Mouse (Mus musculus) thymus, adult 2 months (tissue): ENCODE measurements at regions not wholly inside any gene's neighbourhood (a gene's known extent, or its start where the extent isn't known, plus 50 kb on each side); places are given as distances from the start of the nearest gene placed in this dataset.

Experiments
- CTCF ChIP-seq: fragments of 200-500 bp; IDR thresholded peaks from 2 replicates; pipeline ENCODE4 v1.5.1; 2012; ENCODE audit warnings: mild to moderate bottlenecking, control low read depth, low read length, moderate library complexity, borderline replicate concordance; ENCODE audit not compliant: control insufficient read depth, poor library complexity, insufficient read depth; ENCODE audit errors: extremely low read depth
- POLR2A ChIP-seq: fragments of 200-500 bp; IDR thresholded peaks from 2 replicates; pipeline ENCODE4 v1.6.1; 2012; ENCODE audit warnings: mild to moderate bottlenecking, low read length, control low read depth, moderate library complexity; ENCODE audit not compliant: control insufficient read depth, poor library complexity, insufficient read depth; ENCODE audit errors: extremely low read depth

DNA sequence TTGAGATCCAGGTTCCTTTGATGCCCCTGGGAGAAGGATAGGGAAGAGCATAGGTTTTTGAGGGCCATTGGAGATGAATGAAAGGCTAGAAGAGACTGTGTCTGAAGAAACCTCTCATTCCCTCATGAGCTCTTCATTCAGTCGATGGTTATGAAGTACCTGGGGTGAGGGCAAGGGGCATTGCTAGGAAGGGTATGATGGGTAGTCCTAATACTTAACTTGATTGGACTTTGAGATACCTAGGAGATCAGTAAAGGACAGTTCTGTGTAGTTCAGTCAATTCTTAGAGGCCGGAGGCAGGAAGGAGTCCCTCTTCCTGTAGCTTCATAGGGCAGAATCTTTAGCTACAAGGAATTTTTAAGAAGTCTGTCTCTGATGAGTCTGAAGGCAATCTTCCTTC, 246.8 kb downstream of the Zfp619 start:
- TF ChIP-seq POLR2A (no peak), CTCF (no peak)
